Mouse (Mus musculus) liver (tissue): ENCODE data around the gene Acp7.
"Not testable (repeated sequence)": the region's sequence is repeated elsewhere in the genome, so short reads cannot be mapped to it uniquely, and the experiment has no call there.

Source experiments
- DNase-seq: peaks from one replicate; pipeline ENCODE4 v3.0.0-alpha.2; 2020; ENCODE audit warnings: mixed read lengths

The Acp7 gene

DNA sequence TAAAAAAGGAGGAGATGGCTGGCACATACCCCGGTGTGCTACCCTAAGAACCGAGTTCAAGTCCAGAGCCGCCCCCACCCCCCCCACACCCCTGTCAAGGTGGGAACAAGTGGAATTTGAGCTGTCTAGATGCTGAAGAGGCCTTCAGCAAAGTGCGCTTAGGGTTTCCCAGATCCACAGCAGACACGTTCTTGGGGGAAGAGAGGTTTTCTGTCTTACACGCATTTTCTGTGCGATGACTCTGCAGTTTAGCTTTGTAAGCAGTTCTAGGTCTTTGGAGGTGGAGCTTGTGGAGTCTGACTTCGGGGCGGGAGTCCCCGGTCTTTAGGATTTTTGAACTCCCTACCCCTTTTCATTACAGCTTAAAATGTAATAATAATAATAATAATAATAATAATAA, at the start of gene Acp7:
Acp7 (minus strand) TSS at position 260 of the 400 bp plus-strand sequence.
- DNase-seq = no peak

DNA sequence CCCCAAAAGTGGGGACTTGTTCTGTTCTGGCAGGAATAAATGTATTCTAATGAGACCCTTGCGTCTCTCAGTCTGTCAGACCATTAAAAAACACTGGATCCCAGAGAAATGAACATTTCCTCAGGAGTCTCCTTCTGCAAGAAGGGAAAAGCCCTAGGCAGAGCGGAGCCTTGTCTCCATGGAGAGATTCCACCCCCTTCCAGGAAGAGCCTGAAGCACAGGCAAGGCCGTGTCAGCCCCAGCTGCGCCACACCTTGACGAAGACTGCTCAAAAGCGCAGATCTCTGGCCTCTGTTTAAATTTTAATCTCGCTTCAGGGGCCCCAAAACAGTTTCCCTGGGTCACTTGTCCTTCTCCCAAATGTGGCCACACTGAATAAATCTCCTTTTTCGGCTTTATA, 46.5 kb upstream of the Acp7 start:
- DNase-seq = no peak

DNA sequence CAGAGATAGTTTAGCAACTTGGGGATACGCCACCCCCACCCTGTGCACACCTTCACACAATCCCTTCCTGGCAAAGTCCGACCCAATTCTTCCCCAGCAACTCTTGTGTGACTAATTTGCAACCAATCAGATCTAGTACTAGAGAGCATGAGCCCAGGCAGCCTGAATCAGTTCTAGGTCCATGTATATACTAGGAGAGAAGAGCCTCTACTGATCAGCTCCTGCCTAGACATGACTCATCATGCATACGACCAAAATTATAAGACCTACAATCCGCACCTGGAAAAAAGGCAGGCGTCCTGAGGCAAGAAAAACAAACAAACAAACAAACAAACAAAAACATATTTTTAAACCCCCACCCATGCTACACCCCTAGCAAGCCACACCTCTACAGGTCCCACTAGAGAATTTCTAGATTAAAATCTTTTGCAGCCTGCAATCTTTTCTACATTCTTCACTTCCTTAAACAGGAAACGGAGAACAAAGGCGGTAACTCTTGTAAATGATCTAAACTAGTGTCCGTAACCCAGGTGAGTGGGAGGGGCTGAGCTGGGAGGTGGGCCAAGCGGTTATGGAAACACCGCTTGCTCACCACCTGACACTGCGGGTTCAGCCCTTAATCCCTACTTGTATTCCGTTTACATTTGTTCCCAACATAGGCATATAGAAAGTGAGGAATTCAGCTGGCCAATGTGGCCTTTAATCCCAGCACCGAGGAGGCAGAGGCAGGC, 45.8 kb upstream of the Acp7 start:
- no peak for DNase-seq

GRCm38 (mm10) chr7:28675746-28676145, 44.6 kb upstream of the Acp7 start:
- DNase-seq = no peak

DNA sequence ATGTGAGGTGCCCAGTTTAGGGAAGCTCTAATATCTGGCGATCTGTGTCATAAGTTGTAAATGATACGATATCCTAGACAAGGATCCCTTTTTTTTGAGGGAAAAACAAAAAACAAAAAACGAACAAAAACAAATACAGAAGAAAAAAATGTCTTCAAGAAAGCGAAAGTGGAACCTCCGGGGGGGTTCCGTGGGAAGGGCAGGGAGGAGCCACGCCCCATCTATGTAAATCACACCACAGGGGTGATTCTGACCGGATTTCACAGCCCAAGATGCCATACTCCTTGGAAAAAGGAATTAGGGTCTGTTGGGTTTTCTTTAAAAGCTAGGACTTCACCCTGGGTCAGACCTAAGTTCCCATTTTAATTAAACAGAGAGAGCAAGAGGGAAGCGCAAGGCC, 43.9 kb upstream of the Acp7 start:
- DNase-seq = no peak

GRCm38 (mm10) chr7:28672786-28673185, 41.7 kb upstream of the Acp7 start:
- DNase-seq = not testable (repeated sequence)

GRCm38 (mm10) chr7:28672276-28672675, 41.1 kb upstream of the Acp7 start:
- DNase-seq = no peak

DNA sequence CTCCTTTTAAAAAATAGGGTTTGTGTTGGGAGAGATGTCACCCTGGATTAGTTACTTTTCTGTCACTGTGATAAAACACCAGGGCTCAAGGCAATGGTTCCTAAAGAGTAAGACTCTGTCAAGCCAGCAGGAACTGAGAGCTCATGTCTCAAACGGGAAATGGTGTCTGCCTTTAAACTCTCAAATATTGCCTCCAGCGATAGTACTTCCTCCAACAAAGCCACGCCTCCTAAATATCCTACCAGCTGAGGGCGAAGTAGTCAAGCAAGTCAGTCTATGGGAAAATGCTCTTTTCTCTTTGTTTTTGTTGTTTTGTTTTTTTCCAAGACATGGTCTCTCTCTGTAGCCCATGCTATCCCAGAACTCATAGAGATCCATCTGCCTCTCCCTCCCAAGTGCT, 40.0 kb upstream of the Acp7 start:
- no peak for DNase-seq

- DNase-seq = no peak
Observed at GRCm38 (mm10) chr7:28665620-28666579, 34.8 kb upstream of the Acp7 start.

DNA sequence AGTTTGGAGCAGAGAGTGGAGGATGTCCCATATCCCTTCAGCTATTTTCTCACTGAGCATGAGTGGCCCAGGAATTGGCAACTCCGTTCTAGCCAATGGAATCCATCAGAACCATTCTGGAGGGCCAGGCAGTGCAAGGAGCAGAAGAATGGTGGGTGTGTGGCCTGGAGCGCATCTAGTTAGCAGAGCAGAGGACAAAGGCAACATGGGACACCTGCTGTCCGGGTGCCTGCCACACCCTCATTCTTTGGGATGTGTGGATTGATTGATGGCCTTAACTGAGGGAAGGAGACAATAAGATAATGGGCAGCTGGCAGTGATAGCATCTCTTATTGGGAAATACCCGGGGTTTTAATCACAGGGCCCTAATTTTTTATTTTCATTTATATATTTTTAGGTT, 25.3 kb upstream of the Acp7 start:
- DNase-seq = no peak

- no peak for DNase-seq
Observed at GRCm38 (mm10) chr7:28651157-28651556, 20.0 kb upstream of the Acp7 start.

DNA sequence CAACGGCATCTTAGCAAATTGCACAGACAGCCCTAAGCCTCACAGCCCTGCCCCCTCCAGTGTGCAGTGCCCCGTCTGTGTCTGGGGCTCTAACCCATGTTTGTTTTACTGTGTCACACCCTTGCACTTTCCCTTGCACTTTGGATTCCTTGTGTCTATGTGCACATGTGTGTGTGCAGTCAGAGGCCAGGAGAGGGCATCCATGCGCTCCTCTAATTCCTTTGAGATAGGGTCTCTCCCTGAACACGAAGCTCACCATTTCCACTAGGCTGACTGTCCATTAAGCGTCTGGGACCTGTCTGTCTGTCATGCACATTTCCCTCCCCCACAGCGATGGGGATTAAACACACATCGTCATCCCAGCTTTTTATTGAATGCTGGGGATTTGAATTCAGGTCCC, 15.9 kb upstream of the Acp7 start:
- DNase-seq = no peak

DNA sequence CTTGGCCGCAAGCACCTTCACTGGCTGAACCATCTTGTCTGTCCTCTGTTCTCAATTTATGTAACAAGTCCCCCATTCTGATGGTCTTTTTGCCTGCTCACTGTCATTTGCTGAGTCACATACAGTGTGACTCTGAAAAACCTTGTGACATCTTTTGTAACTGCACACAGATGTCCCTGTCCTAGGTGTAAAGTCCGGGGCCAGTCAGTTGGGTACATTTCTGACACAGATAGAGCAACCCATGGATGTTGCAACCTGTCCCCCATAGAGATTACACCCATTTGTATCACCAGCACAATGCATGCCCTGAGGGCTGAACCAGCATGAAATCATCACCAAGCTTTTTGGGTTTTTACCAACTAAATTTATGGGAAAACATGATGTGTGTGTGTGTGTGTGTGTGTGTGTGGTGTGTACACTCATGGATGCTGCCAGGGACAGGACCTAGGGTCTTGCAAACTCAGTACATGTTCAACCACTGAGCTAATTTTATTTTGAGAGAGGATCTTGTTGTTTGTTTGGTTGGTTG, 14.9 kb upstream of the Acp7 start:
- DNase-seq = no peak

- no peak for DNase-seq
Observed at GRCm38 (mm10) chr7:28645366-28645765, 14.2 kb upstream of the Acp7 start.

DNA sequence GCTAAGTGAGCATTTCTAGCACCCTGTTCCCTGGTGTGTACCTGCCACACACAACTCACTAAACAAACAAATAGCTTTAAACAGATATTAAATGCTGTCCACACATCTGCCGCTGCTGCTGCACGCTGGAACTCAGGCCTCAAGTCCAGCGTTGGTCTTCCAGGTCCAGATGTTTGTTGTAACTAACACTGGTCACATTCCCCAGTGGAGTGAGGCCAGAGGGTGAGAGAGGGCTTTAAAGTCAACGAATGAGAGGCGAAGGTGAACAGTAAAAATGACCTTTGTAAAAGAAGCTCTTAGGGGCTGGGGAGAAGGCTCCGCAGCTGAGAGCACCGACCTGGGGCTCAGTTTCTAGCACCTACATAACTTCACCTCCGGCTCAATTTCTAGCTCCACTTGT, 10.4 kb upstream of the Acp7 start:
- DNase-seq = no peak

DNA sequence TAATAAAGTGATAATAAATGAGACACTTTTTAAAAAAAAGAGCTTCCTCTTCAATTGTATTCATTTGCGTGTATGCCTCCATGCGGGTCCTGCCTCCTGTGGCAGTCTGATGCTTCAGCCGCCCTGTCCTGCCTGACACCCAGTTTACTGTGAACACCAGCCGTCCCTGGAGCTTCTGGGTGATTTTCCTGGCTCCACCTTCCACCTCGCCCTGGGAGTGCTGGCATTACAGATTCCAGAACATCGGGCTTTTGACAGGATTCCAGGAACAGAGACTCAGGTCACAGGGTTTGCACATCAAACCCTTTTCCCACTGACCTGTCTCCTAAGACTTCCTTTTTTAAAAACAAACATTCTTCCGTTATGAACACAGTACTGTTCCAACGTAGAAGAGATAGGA, 6.4 kb upstream of the Acp7 start:
- DNase-seq = no peak

GRCm38 (mm10) chr7:28634128-28634527, 3.0 kb upstream of the Acp7 start:
- no peak for DNase-seq

DNA sequence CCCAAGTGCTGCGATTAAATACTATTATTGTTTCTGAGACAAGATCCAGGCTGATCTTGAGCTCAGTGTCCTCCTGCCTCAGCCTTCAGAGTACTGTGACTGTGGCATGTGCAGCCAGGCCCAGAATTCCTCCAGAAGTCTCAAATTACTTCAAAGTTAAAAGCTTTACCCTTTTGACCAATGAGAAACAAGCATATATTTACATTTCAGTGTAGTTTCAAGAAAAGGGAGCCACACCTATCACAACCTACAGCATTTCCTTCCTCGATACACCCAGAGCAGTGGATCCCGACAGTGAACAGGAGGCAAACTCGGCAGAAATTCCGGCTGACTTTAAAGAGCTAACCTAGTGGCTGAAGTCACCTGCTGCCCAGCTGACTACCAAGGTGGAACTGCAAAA, 6.3 kb downstream of the Acp7 start:
- no peak for DNase-seq

- no peak for DNase-seq
Observed at GRCm38 (mm10) chr7:28619098-28619715, 11.9 kb downstream of the Acp7 start.

GRCm38 (mm10) chr7:28605951-28606350, 25.2 kb downstream of the Acp7 start:
- no peak for DNase-seq

DNA sequence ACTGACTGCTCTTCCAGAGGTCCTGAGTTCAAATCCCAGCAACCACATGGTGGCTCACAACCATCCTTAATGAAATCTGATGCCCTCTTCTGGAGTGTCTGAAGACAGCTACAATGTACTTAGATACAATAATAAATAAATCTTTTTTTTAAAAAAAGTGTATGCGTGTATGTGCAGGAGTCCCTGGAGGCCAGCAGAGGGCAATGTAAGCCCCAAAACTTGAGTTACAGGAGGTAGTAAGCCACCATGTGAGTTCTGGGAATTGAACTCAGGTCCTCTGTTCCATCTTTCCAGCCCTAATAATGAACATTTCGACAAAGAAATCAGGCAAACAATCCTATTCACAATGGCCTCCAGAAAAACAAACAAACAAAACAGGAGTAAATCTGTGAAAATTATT, 27.3 kb downstream of the Acp7 start:
- DNase-seq = not testable (repeated sequence)

DNA sequence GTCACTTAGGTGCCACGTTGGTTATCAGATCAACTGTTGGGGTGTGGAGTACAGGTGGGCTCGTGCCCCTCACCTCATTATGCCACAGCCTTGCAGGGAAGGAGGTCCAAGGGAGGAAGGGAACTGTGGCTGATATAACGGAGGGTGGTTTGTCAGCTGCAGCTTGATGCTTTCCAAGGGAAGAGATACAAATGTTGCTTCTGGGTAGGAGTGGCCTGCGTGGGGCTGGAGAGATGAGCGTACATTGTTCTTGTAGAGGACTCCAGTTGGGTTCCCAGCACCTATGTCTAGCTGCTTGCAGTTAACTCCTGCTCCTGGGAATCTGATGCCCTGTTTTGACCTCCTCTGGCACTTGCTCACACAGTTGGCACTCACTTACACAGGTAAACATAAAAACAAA, 28.0 kb downstream of the Acp7 start:
- DNase-seq = no peak

DNA sequence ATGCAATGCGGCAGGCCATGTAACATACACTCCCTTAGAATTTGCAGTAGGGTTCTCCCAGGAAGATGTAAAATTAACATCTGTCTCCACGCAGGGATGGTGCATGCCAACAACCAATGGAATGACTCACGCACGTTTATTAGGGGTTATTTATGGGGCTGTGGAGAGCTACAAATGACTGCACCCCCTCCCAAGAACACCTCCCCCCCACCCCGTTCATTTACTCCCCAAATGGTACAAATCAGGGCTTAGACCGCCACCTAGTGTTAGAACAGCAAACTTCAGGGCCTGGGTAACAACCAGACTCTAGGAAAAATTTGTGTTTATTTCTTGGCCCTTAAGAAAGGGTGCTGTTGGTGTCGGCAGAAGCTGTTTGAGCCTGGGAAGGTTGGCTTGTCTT, 29.5 kb downstream of the Acp7 start:
- peak; percentile 52 for DNase-seq
